Mouse (Mus musculus): ENCODE data around the gene Cadm1. TPM values are rescaled to one million over a fixed set of nuclear protein-coding genes. Genes with fewer than 3 reads are reported as not detected.

Gene Cadm1
- polyA plus RNA-seq, 1 experiment from 2014 or later: 155 TPM

- no peak overlapping the region for H3K9ac ChIP-seq
- H3K4me3 ChIP-seq: no peak overlapping the region
- no peak overlapping the region for H3K27ac ChIP-seq (replicated peaks)
- no peaks in the 10 kb centered on the region for H3K9me3 ChIP-seq
- ATAC-seq (ENCODE audit: low read depth): no peak
- 53% methylated on average over 7 of the region's 7 CpGs for WGBS
- peaks cover 42% of the 10 kb centered on the region for H3K4me1 ChIP-seq (replicated peaks)
- H3K36me3 ChIP-seq: no peaks in the 10 kb centered on the region
- no peak overlapping the region for H3K4me2 ChIP-seq
- H3K27me3 ChIP-seq: peaks cover 65% of the 10 kb centered on the region
Measured at GRCm38 (mm10) chr9:47903661-47904060, 373.7 kb downstream of the Cadm1 start.

DNA sequence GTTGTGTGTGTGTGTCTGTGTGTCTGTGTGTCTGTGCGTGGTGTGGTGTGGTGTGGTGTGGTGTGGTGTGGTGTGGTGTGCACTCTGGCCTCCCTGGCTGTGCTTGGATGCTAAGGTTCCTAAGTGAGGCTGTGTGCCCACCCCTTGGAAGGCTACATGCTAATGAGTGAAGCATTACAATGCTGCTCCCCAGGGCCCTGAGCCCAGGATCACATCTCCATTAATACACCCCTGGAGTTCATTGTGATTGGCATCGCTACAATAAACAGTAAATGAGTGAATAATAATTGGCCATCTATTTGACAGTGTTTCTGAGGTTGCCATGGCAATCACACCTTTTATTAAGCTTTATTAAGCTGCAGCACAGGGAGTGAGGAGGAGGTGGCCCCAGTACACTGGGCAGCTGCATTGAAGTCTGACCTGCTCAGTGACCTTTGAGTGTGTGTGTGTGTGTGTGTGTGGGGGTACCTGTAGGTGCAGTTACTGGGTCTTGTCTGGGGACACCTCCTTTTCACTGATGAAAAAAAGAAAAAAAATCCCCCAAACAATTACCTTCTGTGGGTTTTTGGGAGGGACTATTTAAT, 374.5 kb downstream of the Cadm1 start:
- 41% methylated on average over 2 of the region's 2 CpGs for WGBS
- peak; percentile 60; the same call in 1 of the 2 replicates for ATAC-seq (ENCODE audit: low read depth)
- Histone ChIP-seq H3K9ac (no peak overlapping the region), H3K27me3 (peaks cover 61% of the 10 kb centered on the region), H3K4me1 (replicated peaks) (peaks cover 50% of the 10 kb centered on the region), H3K4me2 (no peak overlapping the region), H3K36me3 (no peaks in the 10 kb centered on the region), H3K9me3 (no peaks in the 10 kb centered on the region), H3K27ac (replicated peaks) (no peak overlapping the region), H3K4me3 (no peak overlapping the region)

GRCm38 (mm10) chr9:47906521-47906920, 376.5 kb downstream of the Cadm1 start:
- no peaks in the 10 kb centered on the region for H3K36me3 ChIP-seq
- H3K27me3 ChIP-seq: peaks cover 52% of the 10 kb centered on the region
- no peak for ATAC-seq (ENCODE audit: low read depth)
- H3K4me1 ChIP-seq (replicated peaks): peaks cover 53% of the 10 kb centered on the region
- H3K27ac ChIP-seq (replicated peaks): no peak overlapping the region
- no peak overlapping the region for H3K4me2 ChIP-seq
- 78% methylated on average over 6 of the region's 6 CpGs for WGBS
- H3K9me3 ChIP-seq: no peaks in the 10 kb centered on the region
- H3K4me3 ChIP-seq: no peak overlapping the region
- no peak overlapping the region for H3K9ac ChIP-seq
